Mouse (Mus musculus): Measurements from ENCODE around the gene Slc25a51.

Gene Slc25a51

DNA sequence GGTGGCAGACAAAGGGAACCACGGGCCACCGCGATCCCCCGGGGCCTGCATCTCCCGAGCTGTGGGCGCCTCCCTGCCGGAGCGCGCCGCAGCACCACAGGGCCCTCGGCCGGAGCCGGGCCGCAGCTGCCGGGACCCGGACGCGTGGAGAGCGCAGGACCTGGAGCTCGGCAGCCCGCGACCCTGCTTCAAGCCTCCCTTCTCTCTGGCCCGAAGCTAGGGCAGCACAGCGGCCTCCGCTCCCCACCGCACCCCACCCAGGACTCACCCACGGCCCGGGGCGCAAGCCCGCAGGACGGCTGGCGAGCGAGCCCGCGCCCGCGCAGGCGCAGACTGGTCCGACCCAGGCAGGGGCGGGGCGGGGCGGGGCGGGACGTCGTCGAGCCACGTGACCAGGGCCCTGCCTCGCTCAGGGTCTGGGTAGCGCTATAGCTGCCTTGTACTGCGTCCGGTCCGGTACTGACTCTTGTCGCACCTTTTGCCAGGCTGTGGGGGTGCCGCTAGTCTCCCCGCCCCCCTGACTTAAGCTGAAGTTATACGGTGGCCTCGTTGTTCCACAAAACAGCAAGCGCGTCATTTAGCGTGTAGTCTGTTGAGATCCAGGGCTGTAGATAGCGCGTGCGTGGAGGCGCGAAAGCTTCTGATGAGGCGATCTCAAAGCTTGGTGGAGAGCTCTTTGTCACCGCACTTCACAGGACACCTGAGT, at the start of gene Slc25a51:
TSS of gene Slc25a51 (minus strand) at position 340 of the 706 bp plus-strand sequence.
- peak; percentile 91 for DNase-seq (ENCODE audit: low spot score)

DNA sequence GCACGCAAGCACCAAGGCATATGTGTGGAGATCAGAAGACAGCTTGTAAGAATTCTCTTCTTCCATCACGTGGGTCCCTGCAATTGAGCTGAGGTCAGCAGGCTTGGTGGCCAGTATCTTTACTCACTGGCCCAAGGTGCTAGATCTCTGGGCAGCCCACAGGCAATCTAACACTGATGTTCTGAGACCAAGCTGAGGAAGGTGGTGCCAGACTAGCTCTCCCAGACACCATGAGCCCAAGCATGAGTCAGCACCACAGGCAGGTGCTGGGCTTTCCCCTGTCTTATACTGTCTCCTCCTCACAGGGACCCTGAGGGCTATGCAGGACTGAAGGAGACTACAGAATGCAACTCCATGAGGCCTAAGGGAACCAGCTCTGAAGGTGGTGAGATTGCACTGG, 49.0 kb upstream of the Slc25a51 start:
- no peak for DNase-seq (ENCODE audit: low spot score)

DNA sequence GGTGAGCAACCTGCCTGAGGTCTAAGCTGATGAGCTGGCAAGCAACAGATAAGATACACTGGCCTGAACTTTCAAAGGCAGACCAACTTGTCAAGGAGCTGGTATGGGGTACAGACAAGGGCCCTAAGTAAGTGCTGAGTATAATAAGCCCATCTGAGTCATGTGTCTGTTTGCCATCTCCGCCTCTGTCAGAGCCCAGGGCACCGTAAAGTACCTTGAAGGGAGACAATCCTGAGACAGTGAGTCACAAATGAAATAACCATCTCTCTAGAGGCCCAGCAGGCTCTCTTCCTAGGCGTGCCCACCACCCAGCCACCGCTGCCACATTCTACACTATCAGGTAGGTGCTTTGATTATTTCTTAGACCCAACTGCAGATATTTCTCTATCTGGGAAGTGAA, 46.4 kb upstream of the Slc25a51 start:
- no peak for DNase-seq (ENCODE audit: low spot score)

DNA sequence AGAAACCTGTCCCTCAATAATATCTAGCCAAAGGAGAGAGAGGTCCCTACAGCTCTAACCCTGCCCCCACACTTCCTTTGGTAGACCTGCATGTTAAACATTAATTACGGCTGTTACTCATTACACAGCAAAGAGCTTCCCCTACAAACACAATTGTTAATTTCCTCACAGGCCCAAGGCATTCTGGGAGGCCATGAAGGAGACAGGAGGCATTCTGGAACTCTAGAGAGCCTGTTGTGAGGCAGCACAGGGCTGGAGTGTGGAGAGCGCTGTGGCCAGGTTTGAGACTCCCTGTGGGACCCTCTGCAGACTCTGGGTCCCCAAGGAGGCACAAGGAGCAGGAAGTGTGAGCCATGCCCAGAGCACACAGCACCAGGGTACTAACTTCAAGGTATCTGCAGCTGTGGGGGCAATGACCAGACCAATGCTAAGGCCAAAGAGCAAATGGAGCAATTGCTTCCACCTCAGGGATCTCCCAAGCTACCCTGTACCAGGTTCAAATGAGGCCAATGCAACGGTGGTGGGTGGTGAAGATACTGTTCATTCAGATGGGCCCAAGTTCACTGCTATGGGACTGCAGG, 44.8 kb upstream of the Slc25a51 start:
- peak; percentile 89 for DNase-seq (ENCODE audit: low spot score)

DNA sequence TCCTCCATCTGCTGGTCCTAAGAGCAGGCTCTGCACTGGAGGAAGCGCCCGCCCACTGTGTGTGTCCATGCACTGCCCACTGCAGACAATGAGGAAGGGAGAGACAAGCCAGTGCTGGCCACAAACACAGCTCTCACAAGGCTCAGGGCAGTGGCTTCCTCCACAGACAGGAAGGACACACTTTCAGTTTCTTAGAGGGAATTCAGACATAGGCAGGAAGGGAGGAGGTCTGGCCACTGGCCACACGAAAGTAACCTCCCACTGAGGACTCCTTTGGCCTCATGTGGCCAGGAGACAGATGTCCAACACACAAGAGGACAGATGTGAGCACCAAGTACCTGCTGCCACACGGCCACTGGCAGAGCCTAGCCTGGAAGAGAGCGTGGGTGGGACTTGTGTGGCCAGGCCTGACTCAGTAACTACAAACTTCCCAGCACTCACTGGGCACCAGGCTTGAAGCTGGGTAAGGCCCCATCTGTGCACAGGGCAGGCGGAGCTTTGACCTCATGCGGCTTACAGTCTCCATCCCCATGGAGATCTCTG, 44.1 kb upstream of the Slc25a51 start:
- peak; percentile 73 for DNase-seq (ENCODE audit: low spot score)

DNA sequence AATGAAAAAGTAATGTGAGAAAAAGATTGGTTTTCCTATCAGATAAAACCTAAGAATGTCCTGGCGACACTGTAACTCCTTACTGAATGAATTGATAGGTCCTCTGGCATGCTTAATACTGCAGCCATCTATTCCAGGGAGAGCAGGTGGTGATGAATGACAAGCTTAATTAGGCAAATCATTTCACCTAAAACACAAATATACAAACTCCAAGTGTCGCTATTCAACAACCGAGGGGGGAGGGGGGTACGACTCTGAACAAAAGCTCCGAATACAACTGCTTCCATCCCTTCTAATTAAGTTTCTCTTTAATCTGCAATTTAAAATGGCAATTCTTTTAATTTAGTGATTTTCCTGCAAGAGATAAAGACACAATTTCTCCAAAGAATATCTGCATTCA, 40.4 kb upstream of the Slc25a51 start:
- no peak for DNase-seq (ENCODE audit: low spot score)

DNA sequence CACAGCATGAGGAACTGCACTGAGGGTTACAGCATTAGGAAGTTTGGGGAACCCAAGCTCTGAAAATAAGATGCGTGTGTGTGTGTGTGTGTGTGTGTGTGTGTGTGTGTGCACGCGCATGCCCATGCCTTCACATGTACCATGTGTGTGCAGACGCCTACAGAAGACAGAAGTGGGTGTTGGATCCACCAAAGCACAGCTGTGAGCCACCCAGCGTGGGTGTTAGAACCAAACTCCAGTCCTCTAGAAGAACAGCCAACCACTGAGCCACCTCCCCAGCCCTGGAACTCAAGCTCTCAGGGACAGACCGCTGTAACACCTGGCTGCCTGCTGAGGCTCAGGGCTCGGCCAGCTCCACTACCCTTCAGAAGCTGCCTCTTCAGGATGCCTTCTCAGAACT, 39.9 kb upstream of the Slc25a51 start:
- no peak for DNase-seq (ENCODE audit: low spot score)

DNA sequence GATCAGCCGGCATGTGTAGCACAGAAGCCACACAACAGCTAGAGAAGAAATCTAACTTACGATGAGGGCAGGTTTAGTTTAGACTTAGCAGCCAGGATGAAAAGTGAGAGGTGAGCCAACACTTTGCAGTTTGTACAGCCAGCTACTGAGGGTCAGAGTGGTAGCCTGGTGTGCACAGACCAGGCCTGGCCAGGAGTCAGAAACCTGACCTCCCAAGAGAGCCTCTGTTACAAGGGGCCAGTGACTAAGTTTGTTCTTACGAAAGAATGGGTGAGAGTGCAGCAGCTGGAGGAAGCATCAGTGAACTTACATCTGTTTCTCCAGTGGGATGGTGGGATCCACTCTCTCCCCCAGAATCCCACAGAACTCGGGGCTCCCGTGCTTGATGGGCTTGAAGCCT, 38.6 kb upstream of the Slc25a51 start:
- DNase-seq (ENCODE audit: low spot score) = no peak

DNA sequence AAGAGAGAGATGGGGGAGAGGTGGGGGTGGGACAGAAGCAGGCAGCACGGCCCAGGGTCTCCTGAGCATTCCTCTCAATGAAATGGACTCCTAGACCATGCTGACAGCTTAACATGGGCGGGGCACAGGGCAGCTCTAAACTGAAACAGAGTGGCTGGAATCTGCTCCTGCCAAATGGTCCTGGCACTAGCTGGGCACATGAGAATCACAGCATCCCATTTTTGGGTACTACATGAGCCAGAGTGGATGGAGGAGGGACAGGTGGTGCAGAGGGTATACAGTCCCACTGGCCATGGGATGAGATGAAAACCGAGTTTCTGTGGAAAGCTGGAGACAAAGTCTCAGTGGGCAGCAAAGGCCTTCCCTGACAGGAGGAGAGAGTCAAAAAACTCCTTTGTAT, 36.7 kb upstream of the Slc25a51 start:
- DNase-seq (ENCODE audit: low spot score) = no peak

DNA sequence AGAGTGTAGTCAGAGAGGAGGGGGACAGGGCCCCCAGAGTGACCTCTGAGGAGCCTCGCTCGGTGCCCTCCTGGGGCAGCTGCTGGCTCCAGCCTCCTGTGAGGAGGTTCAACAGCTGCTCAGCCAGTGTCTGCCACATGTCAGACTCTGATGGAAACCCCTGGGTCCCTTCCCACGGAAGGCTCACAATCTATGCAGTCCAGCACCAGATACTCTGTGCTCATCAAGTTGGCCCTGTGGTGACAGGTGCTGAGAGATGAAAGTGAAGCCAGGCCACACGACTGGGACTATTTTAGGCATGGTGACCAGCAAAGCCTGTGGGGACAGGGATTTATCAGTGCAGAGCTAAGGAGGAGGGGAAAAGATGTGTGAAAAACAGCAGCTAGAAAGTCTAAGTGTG, 36.2 kb upstream of the Slc25a51 start:
- no peak for DNase-seq (ENCODE audit: low spot score)

DNA sequence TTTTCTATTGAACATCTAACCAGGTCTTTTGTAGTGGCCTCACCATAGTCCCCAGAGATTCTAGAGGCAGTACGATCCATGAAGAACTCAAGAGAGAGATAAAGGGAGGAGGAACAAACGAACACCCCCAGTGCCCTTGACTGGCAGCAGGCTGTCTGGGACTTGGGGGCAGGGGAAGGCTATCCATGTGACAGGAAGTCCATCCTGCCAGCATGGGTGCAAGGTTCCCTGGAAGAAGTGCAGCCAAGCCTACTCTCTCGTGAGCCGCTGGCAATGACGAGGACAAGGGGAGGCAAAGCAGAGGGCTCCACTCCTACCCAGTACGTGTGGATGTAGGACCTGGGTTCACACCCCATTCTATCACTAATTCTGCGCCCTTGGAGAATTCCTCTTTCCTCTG, 35.1 kb upstream of the Slc25a51 start:
- no peak for DNase-seq (ENCODE audit: low spot score)

DNA sequence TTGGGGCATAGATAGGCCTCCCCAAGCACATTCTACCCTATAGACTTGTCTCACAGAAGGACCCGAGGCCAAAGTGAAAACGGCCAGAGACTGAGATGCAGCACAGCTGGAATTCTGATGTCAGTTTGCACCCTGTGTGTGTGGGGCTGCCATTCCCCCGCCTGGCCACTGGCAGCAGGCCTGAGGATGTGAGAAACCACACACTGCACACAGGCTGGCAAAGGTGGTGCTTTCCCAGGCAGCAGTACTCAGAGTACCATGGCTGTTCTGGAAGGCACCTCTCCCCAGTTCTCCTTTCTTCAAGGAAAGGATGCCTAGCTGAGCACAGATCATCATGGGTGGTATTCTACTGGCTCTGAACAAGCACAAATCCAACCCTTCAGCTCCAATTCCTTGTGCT, 33.7 kb upstream of the Slc25a51 start:
- no peak for DNase-seq (ENCODE audit: low spot score)

DNA sequence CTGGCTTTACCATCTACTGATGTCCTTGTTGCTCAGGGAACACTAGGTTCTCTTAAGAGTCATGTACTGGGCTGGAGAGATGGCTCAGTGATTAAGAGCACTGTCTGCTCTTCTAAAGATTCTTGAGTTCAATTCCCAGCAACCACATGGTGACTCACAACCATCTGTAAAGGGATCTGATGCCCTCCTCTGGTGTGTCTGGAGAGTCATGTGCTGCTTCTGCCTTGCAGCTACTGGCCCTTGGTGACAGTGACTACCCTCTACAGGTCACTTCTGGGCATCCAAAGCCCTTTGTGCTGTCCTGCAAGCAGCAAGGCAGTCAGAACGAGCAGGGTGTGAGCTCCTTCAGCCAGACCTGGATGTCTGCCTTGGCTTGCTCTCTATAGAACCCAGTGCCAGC, 33.2 kb upstream of the Slc25a51 start:
- DNase-seq (ENCODE audit: low spot score) = no peak

DNA sequence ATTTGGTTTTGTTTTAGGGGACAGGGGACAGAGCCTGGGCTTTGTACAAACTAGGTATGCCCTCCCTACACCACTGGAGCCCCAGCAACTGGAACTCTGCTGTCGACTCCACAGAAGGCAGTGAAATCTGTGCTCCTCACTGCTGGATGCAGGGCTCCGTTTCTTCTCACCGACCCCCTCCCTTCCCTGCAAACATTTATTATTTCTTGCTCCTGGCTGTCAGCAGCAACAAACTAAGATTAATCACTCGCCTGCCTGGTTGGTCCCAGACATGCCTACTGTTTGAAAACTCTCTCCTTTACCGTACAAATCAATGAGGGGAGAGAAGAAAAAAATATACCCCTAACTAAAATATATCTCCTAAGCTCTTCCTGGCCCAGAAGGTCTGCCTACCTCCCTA, 30.7 kb upstream of the Slc25a51 start:
- no peak for DNase-seq (ENCODE audit: low spot score)

DNA sequence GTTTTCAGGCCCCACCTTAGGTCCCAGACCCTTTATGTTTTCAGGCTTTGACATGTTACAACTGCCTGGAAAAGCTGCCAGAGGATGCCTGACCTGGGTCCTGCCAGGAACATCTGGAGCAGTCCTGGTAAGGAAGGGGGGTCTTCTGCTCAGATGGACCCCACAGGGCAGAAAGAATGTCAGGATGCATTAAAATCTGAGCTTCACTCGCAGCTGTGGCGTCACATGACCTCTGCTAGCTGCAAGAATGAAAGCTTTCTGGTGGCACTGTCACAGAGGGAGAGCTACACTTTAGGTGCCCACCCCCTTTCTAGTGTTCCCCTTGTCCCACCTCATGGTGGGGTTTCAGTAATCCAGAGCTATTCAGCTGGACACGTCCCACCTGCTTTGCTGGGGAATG, 28.4 kb upstream of the Slc25a51 start:
- no peak for DNase-seq (ENCODE audit: low spot score)

DNA sequence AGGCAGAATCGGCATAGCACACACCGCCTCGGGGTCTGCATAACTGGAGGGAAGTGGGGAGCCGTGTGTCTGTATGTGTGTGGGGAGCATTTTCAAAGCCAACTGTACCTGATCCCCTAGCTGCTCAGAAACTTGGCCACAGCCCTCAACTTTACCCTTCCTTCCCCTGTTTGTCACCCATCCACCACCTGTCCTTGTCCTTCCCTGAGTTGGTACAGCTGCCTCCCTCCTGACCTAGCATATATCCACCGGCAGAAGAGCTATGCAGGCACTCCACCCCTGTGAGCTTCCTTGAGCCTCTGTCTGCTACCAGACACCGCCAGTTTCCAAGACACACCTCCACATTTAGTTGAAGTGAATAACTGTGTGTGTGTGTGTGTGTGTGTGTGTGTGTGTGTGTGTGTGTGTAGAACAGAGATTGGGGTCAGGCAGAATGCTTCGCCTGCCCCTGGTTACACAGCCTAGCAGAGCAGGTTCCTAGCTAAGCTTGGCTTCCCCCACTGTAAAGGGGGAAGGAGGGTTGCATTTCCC, 27.9 kb upstream of the Slc25a51 start:
- peak; percentile 24 for DNase-seq (ENCODE audit: low spot score)

DNA sequence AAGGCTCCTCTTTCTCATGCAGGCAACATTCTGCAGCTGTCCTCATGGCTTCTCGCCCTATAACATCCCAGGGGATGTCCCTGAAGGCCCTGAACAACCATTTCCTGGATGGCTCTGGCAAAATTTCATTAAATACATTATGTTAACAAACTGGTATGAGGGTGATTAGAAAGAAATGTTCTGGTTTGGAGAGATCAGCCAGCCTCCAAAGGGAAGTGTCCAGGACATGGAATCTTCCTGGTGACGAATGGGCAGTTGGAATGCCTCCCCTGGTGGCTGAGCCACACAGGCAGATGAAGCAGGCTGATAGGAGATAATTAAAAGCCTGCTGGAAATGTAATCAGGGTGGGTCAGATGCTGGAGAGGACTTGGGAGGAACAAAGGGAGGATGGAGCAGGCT, 27.3 kb upstream of the Slc25a51 start:
- no peak for DNase-seq (ENCODE audit: low spot score)

DNA sequence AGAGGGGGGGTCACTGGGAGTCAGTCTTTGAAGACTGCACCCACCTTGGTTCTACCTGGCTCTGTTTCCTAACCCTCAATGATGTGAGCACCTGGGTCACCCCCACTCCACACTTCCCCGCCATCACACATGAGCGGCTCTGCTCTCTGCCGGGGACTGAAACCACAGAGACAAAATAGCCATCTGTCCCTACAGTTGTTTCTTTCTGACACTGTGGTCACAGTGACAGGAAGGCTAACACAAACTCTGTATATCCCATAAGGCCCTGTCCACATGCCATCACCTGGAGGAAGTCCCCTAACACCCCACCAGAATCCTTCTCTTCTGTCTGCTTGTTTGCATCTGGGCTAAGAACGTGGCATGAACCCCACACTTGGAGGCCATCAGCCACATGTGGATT, 26.1 kb upstream of the Slc25a51 start:
- DNase-seq (ENCODE audit: low spot score) = no peak

DNA sequence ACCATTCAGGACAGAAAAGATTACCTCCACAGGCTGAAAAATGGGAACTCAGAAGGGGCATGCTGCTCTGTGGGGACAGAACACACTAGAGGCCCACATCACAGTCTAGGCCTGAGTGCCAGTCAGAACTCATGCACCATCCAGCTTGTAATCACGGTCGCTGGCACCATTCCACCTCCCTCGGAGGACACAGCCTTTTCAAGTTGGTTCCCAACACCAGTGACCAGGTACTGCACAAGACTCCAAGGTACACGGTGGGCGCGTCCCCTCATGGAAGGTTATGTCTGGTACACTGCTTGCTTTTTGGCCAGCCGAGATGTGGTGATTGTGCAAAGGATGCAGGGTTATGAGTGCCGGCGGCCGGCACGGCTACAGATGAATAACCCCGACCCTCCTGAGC, 25.5 kb upstream of the Slc25a51 start:
- no peak for DNase-seq (ENCODE audit: low spot score)

DNA sequence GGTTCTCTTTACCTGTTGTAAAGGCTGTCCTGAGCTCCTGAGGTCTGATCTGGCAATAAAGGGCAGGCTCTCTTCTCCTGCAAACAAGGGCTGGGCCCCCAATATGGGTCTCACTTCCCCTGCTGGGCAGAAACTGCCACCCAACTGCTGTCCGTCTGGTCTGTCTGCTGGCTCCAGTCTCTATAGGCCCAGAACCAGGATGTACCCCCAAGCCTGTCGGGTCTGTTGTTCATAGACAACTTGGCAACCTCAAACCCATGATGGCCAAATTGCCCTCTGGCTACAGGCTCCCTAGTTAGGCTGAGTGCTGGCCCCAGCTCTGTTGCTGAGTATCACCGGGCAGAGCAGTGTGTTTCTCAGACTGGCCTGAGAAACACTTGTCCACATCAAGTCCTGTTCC, 23.2 kb upstream of the Slc25a51 start:
- DNase-seq (ENCODE audit: low spot score) = no peak

DNA sequence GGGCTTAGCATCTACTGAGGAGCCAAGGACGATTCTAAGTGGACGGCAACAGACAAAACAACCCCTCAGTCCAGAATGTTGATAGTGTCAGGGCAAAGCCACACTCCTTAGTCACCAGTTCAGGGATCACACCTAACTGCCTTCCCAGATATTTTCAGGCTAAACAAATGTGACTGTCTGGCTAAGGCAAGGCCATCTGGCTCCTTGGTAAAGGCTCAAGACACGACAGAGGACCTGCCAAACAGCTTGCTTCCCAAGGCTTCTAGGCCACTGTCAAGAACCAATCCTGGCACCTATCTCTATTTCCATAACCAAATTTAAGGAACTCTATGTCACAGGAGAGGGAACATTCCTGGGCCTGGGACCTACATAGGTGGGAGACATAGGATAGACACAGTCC, 22.8 kb upstream of the Slc25a51 start:
- DNase-seq (ENCODE audit: low spot score) = no peak

DNA sequence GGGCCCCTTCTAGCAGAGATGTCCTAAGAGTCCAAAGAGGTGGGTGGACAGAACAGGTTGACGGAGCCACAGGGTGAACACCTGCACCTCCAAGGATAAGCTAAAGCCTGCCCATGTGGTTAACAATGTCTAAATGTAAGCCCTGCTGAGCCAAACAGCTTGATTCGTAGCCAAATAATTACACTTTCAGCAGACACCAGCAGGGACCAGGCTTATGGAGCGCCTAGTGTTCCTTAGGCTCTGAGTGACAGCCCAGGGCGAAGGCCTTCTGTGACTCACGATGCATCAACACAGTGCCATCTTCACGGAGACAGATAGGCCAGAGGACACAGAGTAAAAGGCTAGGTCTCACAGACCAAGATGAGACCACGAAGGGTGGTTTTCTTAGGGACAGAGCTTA, 20.9 kb upstream of the Slc25a51 start:
- no peak for DNase-seq (ENCODE audit: low spot score)

DNA sequence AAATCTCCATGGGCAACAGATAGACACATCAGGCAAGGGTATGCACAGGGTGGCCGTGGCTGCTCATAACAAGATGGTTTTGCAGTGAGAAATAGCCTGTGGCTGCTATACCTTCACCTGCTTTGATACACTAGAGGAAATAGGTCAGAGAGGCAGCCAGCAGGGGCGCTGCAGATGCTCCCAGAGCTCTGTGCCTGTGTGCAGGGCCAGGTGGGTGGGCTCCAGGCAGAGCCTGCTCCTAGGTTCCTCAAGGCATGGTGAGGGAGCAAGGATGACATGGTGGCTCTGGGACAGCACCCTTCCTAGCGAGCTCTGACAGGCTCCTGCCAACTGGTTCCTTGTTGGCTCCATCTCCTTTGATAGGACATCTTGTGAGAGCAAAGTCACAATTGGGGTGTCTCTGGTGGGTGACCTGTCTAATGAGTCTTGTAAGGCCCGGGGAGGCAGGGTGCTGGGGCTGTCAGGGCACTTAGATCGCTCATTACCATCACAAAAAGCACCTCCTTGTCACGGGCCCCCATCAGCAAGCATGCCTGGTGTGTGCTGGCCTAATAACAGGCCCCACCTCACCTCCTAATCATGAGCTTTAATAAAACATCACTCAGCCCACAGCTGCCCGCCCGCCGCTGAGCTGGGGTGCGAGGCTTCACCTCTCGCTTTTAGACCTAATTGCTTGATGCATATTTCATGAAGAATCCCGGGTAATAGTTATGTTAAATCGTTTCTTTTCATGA, 18.3 kb upstream of the Slc25a51 start:
- no peak for DNase-seq (ENCODE audit: low spot score)

Data from yolk sac, embryonic 10.5 days (tissue).